Mouse (Mus musculus) intestine, embryonic 16.5 days (tissue): ENCODE measurements around the gene Edn2. TPM values are rescaled to one million over a fixed set of nuclear protein-coding genes. Genes with fewer than 3 reads are reported as not detected.

Source experiments
- ATAC-seq: fragments of 200-750 bp; cut with Nextera tagmentation; 2 replicates; pipeline ENCODE4 v1.8.0; 2017; ENCODE audit warnings: moderate TSS enrichment, moderate library complexity
- H3K27ac ChIP-seq: fragments of 300-500 bp; sonication (generic); 2 replicates; pipeline ENCODE4 v1.5.1; 2014; ENCODE audit warnings: mild to moderate bottlenecking, low read length
- H3K27me3 ChIP-seq: fragments of 300-500 bp; sonication (generic); replicated peaks from 2 replicates; pipeline ENCODE4 v1.6.1; 2014; ENCODE audit warnings: low read length, control low read depth, mixed read lengths; ENCODE audit not compliant: control insufficient read depth, insufficient read depth
- H3K36me3 ChIP-seq: fragments of 300-500 bp; sonication (generic); 2 replicates; pipeline ENCODE4 v1.6.1; 2014; ENCODE audit warnings: low read length, control low read depth; ENCODE audit not compliant: control insufficient read depth, insufficient read depth
- H3K4me1 ChIP-seq: fragments of 300-500 bp; sonication (generic); 2 replicates; pipeline ENCODE4 v1.6.1; 2014; ENCODE audit warnings: low read length, control low read depth, mixed read lengths; ENCODE audit not compliant: control insufficient read depth, insufficient read depth
- H3K4me2 ChIP-seq: fragments of 300-500 bp; sonication (generic); 2 replicates; pipeline ENCODE4 v1.6.1; 2014; ENCODE audit warnings: low read depth, low read length, control low read depth
- H3K4me3 ChIP-seq: fragments of 300-500 bp; sonication (generic); 2 replicates; pipeline ENCODE4 v1.5.1; 2014; ENCODE audit warnings: mild to moderate bottlenecking, low read length
- H3K9ac ChIP-seq: fragments of 300-500 bp; sonication (generic); 2 replicates; pipeline ENCODE4 v1.6.1; 2014; ENCODE audit warnings: low read depth, low read length
- H3K9me3 ChIP-seq: fragments of 300-500 bp; sonication (generic); 2 replicates; pipeline ENCODE4 v1.6.1; 2016; ENCODE audit warnings: low read length, control low read depth; ENCODE audit not compliant: control insufficient read depth
- WGBS: fragments of 180-500 bp; shearing (Covaris S2); extraction: QIAGEN DNeasy Blood & Tissue Kit; methylation state at CpG from one replicate; pipeline ENCODE4 v1.1.7; 2014; 5-methylcytosine and 5-hydroxymethylcytosine counted together
- polyA plus RNA-seq: library from polyadenylated mRNA; unstranded; fragments of >200 nt; fragmentation: Nextera tagmentation; extraction: Ambion mirVana; gene quantifications from 2 replicates; pipeline ENCODE4 v1.2.1, GENCODE M21; 2015

The Edn2 gene
- polyA plus RNA-seq, 1 experiment from 2014 or later = 5.8 TPM

GRCm38 (mm10) chr4:120212812-120213211 is 51.8 kb downstream of the Edn2 start:
- 43% methylated on average over 3 of the region's 3 CpGs for WGBS
- Histone ChIP-seq H3K9me3 (no peaks in the 10 kb centered on the region), H3K4me3 (no peak overlapping the region), H3K4me2 (no peak overlapping the region), H3K27me3 (no peaks in the 10 kb centered on the region), H3K9ac (peak overlapping the region; percentile 43), H3K27ac (peak overlapping the region; percentile 82), H3K4me1 (peaks cover 4% of the 10 kb centered on the region), H3K36me3 (no peaks in the 10 kb centered on the region)
- ATAC-seq = peak; percentile 47; the same call in 1 of the 2 replicates

GRCm38 (mm10) chr4:120215915-120216591 is 55.0 kb downstream of the Edn2 start:
- Histone ChIP-seq H3K36me3 (no peaks in the 10 kb centered on the region), H3K9me3 (no peaks in the 10 kb centered on the region), H3K4me1 (peaks cover 8% of the 10 kb centered on the region), H3K4me2 (no peak overlapping the region), H3K27me3 (no peaks in the 10 kb centered on the region), H3K9ac (no peak overlapping the region), H3K27ac (no peak overlapping the region), H3K4me3 (no peak overlapping the region)
- ATAC-seq = no peak
- 39% methylated on average over 10 of the region's 10 CpGs for WGBS

GRCm38 (mm10) chr4:120216883-120217282 is 55.9 kb downstream of the Edn2 start:
- no peak overlapping the region for H3K4me2 ChIP-seq
- no peak overlapping the region for H3K27ac ChIP-seq
- no peaks in the 10 kb centered on the region for H3K36me3 ChIP-seq
- H3K9ac ChIP-seq = no peak overlapping the region
- H3K9me3 ChIP-seq = no peaks in the 10 kb centered on the region
- H3K27me3 ChIP-seq = no peaks in the 10 kb centered on the region
- no peak overlapping the region for H3K4me3 ChIP-seq
- peaks cover 12% of the 10 kb centered on the region for H3K4me1 ChIP-seq
- no peak for ATAC-seq

Other genes starting within 250 kb of the Edn2 start
- gene AL607142.1, start 96.2 kb upstream of the Edn2 start, polyA plus RNA-seq = not detected in 2 replicates
- 0.11 and 0.12 TPM in 2 replicates for gene Foxo6, start 126.1 kb downstream of the Edn2 start, polyA plus RNA-seq
- 22.6 and 24.0 TPM in 2 replicates for gene Scmh1, start 244.1 kb downstream of the Edn2 start, polyA plus RNA-seq